Mouse (Mus musculus) right cerebral cortex, adult 18-20 months (tissue): Measurements from ENCODE around the gene Zdhhc18.
A peak's percentile ranks its signal among the peaks of the same experiment; 100 is the strongest.

Experiments
- DNase-seq: peaks from one replicate; pipeline ENCODE4 v3.0.0; 2022; ENCODE audit warnings: mixed read lengths

Zdhhc18 gene

DNA sequence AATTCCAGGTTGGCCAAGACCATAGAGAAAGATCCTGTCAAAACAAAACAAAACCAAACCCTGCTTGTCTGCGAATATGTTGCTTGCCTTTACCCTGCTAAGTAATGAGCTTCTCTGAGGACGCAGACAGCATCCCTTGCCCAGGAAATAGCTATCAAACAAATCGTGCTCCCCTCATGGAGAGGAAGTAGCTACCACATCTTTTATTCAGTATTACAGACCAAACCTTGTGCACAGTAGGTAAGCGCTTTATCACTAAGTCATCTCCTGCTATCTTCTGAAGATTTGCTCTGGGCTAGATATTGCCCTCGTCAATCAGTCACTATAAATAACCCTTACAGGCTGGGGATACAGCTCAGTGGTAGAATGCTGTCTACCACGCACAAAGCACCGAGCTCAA lies 20.8 kb downstream of the Zdhhc18 start:
- no peak for DNase-seq

DNA sequence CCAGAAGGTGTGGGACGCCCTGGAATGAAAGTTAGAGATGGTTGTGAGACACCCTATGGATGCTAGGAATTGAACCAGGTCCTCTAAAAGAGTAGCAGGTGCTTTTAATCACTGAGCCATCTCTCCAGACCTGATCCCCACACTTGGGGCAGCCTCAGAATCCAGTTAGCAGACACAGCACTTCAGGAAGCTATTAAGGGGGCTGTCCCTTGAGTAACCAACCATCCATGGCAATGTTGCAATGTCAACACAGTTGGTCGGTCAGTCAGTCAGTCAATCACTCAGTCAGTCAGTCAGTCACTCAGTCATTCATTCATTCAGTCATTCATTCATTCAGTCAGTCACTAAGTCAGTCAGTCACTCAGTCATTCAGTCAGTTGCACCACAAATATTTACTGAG lies 21.4 kb downstream of the Zdhhc18 start:
- no peak for DNase-seq

DNA sequence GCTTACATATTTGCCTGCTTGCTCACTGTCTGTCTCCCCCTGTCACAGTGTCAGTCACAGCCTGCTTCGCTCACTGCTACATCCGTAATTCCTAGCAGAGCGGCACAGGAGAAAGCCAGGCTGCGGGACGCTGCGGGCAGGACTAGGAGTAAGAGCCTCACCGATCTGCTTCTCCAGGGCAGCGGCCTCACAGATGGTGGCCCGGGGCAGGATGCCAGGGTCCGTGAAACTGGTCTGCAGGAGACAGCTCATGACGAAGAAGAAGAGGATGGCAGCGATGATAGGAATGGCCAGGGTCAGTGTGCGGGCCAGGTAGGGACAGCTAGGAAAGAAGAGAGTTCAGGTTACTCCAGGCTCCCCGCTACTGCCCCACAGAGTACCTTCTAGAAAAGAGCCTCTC lies 22.9 kb downstream of the Zdhhc18 start:
- DNase-seq: no peak

DNA sequence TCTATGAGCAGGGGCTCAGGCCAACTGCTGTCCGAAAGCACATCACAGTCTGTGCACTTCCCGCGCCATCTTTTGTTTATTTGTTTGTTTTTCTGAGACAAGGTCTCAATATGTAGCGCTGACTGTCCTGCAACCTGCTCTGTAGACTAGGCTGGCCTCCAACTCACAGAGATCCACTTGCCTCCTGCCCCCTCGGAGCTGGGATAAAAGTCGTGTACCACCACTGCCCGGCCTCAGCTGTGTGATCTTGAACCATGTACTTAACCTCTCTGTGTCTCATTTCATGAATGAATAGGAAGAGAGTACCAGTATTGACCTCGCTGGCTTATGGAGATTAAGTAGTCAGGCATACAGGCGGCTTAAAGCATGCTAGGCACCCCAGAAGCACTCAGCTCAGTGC lies 23.3 kb downstream of the Zdhhc18 start:
- DNase-seq: no peak

DNA sequence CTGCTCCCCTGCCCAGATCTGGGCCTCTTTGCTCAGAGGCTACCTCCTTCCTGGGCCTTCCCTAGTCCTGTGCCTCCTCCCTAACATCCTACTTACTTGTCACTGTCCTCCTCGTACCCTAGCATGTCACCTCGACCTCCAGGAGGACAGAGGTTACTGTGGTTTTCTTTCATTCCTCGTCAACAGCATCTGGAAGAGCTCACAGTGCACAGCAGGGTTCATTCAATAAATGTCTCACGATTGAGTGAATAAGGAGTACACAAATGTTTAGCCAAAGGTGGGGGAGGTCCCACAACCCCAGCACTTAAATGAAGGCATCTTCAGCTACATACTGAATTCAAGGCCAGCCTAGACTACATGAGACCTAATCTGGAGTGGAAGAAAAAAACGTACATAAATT lies 23.7 kb downstream of the Zdhhc18 start:
- DNase-seq: no peak

DNA sequence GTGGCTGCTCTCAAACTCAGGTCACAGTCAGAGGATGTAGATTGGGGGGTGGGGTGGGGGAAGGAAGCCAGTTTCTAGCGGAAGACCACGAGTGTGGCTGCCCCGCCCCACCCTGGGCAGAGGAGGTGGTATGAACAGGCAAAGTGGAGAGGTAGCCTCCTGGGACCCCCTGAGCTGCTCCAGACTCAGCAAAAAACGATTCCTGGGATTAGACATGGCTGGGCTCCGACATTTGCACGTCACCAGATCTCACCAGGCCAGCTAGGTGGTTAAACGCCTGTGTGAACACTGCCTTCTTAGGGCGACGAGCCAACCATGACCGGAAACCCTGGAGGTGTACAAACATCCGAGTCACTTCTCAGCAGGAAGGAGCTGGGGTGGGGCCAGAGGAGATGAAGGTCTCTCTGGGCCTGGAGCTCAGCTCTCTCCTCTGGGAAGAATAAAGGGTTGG lies 24.3 kb downstream of the Zdhhc18 start:
- DNase-seq: no peak

DNA sequence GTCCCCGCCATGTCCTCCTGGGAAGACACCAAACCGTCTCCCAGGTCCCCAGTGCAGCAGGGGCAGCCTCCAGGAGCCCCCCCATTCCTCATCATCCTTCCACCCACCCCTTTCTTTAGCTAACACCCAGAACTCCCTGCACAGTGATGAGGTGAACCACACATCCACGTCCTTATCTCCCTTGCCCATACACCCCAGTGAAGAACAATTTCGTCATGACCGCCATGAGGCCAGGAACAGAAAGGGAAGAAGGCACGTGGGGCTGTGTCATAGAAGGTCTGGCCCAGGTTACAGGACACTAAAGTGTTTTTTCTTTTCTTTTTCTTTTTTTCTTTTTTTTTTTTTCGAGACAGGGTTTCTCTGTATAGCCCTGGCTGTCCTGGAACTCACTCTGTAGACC lies 25.1 kb downstream of the Zdhhc18 start:
- DNase-seq: no peak

DNA sequence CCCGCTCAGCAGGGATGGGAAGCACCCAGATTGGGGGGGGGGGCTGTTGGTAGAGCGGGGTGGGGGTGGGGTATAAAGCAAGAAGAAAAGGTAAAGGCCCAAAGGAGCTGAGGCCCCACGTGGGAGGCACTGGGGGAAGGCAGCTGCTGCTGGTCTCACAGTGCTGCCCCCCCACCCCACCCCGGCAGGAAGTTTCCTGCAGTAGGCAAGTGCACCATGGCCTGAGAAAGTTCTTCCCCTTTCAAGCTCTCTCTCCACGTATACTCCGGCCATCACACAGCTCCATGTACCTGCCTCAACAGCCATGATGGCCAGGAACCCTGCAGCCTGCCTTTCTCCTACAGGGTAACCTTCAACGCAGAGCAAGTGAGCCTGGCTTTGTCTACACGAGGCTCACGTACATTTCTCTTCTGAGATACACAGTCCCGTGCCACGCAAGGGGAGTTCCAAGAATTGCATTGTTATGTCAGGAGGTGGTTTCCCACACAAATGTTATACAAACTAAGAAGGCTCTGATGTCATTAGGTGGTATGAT lies 27.7 kb downstream of the Zdhhc18 start:
- DNase-seq: no peak

DNA sequence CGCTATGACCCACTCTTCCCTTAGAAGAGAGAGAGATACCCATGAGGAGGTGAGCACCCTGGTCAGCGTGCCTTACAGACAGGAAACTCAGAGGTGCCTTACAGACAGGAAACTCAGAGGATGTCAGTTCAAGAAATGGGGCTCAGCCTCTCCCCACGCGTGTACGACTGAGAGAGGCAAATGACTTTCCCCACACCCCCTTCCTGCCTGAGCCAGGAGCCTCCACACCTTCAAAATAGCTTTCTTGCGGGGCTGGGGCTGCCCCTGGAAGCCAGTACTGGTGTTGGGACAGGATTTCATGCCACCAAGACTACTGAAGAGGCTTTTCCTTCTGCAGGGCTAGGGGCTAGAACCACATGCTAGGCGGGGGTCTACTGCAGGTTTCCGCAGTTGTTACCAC lies 29.3 kb downstream of the Zdhhc18 start:
- no peak for DNase-seq

DNA sequence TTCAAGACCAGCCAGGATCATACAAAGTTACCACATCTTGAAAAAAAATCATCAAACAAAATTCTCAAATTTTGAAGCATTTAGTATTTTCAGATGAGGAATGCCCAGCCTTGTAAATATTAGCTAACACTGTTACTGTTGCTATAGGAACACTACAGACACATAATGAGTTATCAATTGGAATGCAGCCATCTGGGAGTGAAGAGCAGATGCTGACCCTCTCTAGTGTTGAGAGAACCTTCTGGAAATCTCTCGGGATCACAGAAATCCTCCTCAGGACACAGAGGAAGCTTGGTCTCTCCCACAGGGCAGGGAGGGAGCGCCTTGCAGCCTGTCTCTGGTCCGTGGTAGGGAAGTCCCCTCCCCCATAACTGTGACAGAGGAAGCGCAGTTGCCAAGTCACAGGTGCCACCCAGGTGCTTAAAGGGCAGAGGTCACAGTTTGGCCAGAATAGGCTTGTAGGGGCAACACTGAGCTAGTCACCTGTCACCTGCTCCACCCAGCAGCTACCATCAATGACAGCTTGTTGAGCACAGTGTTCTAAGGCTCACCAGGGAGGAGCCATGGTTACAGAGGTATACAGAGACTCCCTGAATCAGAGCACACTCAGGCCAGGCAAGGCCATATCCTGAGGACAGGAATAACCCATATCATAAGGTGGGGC lies 30.3 kb downstream of the Zdhhc18 start:
- no peak for DNase-seq

DNA sequence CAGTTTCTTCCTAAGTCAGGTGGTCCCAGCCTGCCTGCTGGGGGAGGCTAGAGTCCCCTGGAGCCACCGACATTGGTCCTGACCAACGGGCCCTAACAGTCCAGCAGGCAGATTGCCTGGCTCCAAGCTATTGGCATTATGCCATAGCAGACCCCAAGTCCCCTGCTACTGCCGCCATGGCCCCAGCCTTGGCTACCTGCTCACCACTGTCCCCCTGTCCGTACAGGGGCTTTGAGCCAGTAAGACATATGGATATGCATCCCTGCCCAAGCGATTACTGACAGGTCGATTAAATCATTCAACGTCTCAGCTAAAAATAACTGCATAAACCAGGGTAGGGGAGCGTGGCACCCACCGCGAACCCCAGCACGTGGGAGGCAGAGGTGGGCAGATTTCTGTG lies 32.0 kb downstream of the Zdhhc18 start:
- no peak for DNase-seq

DNA sequence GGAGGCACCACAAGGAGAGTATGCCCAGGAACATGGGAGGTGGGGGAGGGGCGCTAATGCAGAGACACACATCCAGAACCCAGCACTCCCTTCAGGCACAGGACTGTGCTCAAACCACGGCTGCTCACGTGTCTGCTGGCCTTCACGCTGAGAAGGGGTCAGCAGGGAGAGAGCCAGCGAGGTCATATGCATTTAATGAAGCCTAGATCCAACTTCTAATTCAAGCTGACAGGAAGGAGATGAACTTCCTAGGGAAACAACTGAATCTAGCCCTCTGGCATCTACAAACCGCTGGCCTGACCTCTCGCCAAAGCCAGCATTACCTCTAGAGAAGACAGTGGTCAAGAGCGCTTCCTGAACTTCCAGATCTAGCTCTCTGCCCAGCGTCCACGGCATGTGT lies 34.5 kb downstream of the Zdhhc18 start:
- DNase-seq: no peak

DNA sequence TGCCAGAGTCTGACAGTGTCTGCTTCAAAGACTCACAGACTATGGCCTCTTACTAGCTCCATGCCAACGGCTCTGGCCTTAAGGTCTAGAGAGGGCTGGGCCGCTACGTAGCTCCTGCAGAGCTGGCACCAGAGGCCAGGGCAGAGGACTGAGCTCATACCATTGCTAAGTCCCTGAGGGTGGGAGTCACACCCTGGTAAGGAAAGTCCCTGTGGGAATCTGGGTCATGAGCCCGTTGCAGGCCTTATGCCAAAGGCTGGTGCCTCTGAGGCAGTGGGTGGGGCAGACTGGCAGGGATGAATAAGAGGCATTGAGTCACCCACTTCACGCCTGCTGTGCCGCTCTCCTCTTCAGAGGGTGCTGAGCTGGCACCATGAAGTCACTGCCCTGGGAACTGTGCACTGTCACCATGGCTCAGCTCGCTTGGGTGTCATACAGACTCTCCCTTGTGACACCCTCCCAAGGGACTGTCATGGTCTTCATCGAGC lies 35.6 kb downstream of the Zdhhc18 start:
- peak; percentile 89 for DNase-seq

DNA sequence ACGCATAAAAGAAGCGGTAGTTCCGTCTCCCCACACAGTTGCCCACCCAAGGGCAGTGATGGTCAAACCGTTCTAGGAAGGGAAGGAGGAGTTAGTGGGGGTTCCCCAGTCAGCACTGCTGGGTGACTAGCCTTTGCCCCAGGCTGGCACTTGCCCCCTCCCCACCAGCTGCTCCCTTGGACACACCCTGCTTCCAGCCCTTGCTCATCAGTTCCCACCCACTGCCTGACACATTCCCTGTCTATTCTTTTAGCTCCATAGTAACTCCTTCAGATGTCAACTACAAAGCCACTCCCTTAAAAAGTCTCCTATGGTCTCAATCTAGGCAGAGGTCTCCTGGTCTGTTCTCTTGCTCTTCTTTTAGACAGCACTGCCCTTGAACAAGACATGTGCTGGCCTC lies 36.1 kb downstream of the Zdhhc18 start:
- DNase-seq: peak; percentile 32

DNA sequence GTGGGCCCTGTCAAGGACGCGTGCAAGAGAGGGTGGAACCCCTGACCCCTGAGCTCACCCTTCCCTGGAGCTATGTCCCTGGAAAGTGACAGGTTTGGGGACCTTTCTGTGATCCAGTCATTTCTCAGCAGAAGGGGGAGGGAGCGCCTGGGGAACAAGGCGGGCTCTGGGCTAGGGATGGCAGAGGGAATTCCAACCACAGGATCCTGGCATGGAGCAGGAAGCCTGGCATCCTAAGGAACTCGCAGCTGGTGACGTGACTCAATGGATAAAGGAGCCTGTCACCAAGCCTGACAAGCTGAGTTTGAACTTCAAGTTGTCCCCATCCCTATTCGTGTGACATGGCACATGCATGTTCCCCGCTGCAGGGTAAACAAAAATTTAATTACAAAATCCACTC lies 36.9 kb downstream of the Zdhhc18 start:
- DNase-seq: no peak

DNA sequence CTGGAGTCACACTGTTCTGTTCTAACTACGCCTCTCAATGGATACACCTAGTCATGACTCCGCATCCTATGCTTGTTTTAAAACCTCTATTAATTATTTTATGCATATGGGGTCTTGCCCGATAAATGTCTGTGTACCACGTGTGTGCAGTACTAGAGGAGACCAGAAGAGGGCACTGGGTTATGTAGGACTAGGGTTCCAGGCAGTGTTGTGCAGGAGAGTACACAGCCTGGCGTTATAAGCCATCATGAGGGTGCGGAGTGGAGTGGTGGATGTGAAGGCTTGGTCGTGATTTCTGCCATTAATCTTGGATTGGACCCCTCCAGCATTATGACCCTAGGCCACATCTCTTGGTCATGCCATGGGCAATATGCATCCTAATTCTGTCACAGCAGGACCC lies 37.5 kb downstream of the Zdhhc18 start:
- no peak for DNase-seq

DNA sequence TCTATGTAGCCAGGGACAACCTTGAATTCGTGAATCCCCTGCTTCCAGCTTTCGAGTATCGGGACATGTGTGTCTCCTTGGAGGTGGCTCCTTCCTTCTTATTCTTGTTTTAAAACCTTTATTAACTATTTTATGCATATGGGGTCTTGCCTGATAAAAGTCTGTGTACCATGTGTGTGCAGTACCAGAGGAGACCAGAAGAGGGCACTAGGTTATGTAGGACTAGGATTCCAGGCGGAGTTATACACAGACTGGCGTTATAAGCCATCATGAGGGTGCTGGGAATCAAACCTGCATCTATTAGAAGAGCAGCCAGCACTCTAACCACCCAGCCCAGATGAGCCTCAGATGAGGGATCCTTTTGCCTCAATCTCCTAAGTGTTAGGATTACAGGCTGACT lies 38.1 kb downstream of the Zdhhc18 start:
- no peak for DNase-seq

DNA sequence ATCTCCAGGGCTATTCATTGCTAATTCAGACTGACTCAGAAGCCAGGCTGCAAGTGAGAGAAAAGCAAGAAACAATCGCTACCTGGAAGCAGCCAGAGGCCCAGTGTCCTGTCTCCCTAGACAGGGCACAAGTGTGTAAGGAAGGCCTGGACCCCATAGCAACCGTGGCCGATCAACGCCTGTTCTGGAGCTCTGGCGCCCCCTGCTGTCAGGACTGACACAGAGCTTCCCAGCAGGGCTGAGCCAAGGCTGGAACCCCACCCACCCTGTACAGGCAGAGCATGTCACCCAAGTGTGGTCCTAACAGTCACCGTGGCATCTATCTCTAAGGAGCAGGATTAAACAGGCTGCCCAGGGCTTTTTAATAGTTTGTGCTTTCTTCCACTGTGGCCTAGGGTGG lies 40.2 kb downstream of the Zdhhc18 start:
- DNase-seq: peak; percentile 62

DNA sequence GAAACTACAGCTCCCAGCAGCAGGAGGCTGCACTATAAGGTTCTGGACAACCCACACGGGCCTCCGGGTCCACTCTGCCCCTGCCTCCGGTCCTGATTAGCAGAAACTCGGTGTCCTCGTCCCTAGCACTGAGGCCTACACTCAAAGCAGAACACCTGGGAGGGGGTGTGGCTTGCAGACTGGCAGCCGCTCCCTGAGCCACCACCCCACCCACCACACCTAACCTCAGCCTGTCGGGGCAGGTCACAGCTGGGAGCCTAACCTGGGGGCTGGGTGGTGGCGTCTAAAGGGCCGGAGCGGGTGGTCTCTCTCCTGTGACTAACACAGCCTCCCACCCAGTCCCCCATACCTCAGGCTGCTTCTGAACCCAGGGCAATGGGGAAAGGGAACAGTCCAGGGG lies 42.7 kb downstream of the Zdhhc18 start:
- DNase-seq: no peak

DNA sequence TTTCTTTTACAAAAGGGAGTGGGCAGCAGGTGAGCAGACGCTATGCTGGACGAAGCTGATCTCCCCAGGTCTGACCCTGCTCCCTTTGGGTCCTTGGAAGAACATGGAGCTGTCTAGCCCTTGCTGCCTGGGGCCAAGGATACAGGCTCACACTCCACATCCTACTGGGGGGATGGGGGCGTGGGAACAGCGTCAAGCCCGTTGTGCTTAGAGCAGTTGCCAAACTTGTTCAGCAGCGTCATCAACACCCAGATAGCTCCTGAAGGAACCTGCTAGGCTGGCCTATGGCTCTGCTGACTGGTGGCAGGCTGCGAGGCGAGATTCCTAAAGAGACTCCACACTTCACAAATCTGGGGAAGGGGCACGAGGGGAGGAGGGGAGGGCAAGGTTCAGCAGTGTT lies 44.6 kb downstream of the Zdhhc18 start:
- no peak for DNase-seq

DNA sequence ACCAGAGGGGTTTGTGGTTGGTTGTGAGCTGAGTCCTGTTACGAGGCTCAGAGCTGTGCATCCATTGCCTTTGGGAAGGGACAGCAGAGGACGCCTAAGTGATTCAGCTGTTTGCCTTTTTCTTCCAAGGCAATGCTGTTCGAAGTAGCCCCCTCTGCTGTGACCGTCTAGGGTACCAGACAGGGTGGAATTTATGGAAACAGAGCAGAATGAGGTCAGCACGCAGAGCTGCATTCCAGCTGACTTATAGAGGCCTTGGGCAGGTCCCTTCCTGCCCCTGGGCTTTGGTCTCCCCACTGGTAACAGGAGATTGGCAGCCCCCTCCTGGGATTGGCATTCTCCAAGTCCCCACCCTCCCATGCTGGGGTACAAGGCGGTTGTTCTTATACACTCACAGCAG lies 45.1 kb downstream of the Zdhhc18 start:
- DNase-seq: no peak

DNA sequence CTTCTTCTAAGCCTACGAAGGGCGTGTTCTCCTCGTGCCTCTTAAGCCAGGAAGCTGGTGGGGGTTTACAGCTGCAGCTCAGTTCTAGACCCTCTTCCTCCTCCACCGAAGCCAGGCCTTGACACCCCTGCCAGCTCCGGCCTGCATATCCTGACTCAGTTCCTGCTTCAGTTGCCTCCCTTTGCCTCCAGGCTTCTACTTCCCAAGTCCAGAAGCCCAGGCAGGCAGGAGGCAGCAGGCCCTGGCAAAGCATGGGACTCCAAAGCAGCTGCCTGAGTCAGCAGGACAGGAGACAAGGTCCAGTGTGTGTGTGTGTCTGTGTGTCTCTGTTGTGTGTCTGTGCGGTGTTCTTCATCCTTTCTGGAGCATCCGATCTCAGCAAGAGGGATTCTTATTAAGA lies 45.8 kb downstream of the Zdhhc18 start:
- no peak for DNase-seq

DNA sequence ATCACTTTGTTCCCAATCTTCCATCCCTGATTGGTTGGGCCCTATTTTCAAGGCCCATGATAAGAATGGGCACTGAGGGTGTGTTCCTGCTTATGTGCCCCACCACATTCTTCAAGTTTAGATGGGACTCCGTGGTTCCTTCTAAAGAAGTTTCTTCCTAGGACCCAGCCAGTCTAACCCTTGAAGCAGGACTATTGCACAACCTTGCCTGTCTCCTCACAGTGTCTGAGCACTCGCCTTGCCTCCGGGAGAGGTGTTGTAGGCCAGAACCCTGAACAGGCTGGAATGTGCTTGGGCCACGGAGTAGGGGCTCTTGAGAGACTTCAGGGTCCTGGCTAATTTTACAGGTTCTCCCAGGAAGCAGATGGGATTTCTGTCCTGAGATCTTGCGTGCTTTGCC lies 46.9 kb downstream of the Zdhhc18 start:
- DNase-seq: no peak

DNA sequence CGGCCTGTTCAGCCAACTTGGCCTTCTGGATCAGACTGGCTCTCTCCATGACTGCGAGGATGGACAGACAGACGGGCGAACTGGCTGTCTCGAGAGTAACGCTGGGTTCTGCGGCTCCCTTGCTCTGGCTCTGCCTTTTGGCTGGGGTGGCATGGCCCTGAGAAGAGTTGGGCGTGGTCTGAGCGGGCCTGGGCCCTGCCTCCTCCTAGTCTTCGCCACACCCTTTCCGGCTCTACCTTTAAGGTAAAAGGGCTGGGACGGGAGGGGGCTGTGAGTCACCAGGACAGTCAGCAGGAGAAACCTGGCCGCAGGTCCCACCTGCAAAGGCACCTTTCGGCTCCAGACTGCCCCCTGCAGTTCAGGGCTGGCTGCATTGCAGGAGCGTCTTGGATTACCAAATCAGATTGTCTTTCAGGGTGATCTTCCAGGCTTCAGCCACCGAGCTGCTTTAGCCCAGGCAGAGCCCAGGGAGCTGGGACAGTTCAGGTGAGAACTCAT lies 48.2 kb downstream of the Zdhhc18 start, which contains the start of gene Sfn:
TSS of gene Sfn (minus strand) at position 448 of the 498 bp plus-strand sequence.
- DNase-seq: no peak

DNA sequence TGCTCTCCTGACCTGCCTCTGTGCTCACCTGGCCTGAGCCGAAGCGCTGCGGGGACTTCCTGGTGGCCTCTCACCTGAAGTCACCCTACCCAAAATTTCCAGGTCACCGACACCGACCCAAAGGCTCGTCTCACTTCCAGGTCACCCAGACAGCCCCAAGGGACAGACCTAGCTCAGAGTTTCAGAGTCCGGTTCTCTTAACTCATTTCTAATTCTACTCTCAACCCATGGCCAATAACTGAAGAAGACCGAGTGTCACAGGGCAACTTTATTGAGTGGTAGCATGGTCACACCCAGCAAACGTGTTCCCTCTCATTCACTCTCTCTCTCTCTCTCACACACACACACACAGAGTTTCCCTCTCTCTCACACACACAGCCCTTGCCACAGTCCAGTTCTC lies 49.6 kb downstream of the Zdhhc18 start:
- no peak for DNase-seq
